Mouse (Mus musculus) lung, adult 2 months (tissue): ENCODE results near the gene Gpt2.

Experiments
- CTCF ChIP-seq: fragments of 200-500 bp; IDR thresholded peaks from 2 replicates; pipeline ENCODE4 v1.5.1; 2011; ENCODE audit warnings: mild to moderate bottlenecking, low read length, control low read depth; ENCODE audit not compliant: insufficient read depth
- POLR2A ChIP-seq: fragments of 200-500 bp; IDR thresholded peaks from 2 replicates; pipeline ENCODE4 v1.6.1; 2011; ENCODE audit warnings: low read depth, mild to moderate bottlenecking, control low read depth, low read length, borderline replicate concordance; ENCODE audit errors: extremely low read depth

- TF ChIP-seq CTCF, result no peak
- no peak for TF ChIP-seq POLR2A
These were observed 8.7 kb downstream of the Gpt2 start for GRCm38 (mm10) chr8:85500955-85501685.
